Mouse (Mus musculus) CH12F3 (cell line): Measurements from ENCODE around the gene Stard13.

Source experiments
- in situ Hi-C: fragments of 300-500 bp; cut with MboI; formaldehyde crosslinking; loops from 2 replicates; pipeline ENCODE4 v1.14.3; 2020; ENCODE audit warnings: low sequenced_read_pairs

Gene Stard13

GRCm38 (mm10) chr5:151143955-151144354 is 89.7 kb downstream of the Stard13 start:
- in situ Hi-C loops = no loop called here

GRCm38 (mm10) chr5:151142671-151143601 is 90.7 kb downstream of the Stard13 start:
- in situ Hi-C loops = no loop called here

GRCm38 (mm10) chr5:151142241-151142640 is 91.4 kb downstream of the Stard13 start:
- in situ Hi-C loops = no loop called here

- in situ Hi-C loops = loop anchor here (10.0 kb wide), 1 partner anchor 227 kb away; no protein-coding TSS in a partner anchor
Measured at GRCm38 (mm10) chr5:151137901-151138300, 95.7 kb downstream of the Stard13 start.

GRCm38 (mm10) chr5:151137311-151137710 is 96.3 kb downstream of the Stard13 start:
- in situ Hi-C loops = loop anchor here (10.0 kb wide), 1 partner anchor 227 kb away; no protein-coding TSS in a partner anchor

- in situ Hi-C loops = loop anchor here (10.0 kb wide), 1 partner anchor 229 kb away; no protein-coding TSS in a partner anchor
Measured at GRCm38 (mm10) chr5:151135965-151136364, 97.7 kb downstream of the Stard13 start.

GRCm38 (mm10) chr5:151135078-151135826 is 98.4 kb downstream of the Stard13 start:
- in situ Hi-C loops = loop anchor here (10.0 kb wide), 1 partner anchor 230 kb away; no protein-coding TSS in a partner anchor

GRCm38 (mm10) chr5:151134202-151134601 is 99.4 kb downstream of the Stard13 start:
- in situ Hi-C loops = loop anchor here (10.0 kb wide), 1 partner anchor 231 kb away; no protein-coding TSS in a partner anchor

GRCm38 (mm10) chr5:151133744-151134143 is 99.9 kb downstream of the Stard13 start:
- in situ Hi-C loops = loop anchor here (10.0 kb wide), 1 partner anchor 231 kb away; no protein-coding TSS in a partner anchor

- in situ Hi-C loops = loop anchor here (10.0 kb wide), 1 partner anchor 235 kb away; no protein-coding TSS in a partner anchor
Measured at GRCm38 (mm10) chr5:151129762-151130161, 103.9 kb downstream of the Stard13 start.

GRCm38 (mm10) chr5:151127298-151127717 is 106.3 kb downstream of the Stard13 start:
- in situ Hi-C loops = no loop called here

GRCm38 (mm10) chr5:151126608-151127005 is 107.0 kb downstream of the Stard13 start:
- in situ Hi-C loops = no loop called here

GRCm38 (mm10) chr5:151125985-151126607 is 107.5 kb downstream of the Stard13 start:
- in situ Hi-C loops = no loop called here

GRCm38 (mm10) chr5:151117846-151118245 is 115.8 kb downstream of the Stard13 start:
- in situ Hi-C loops = no loop called here

- in situ Hi-C loops = no loop called here
Measured at GRCm38 (mm10) chr5:151116192-151116887, 117.3 kb downstream of the Stard13 start.

- in situ Hi-C loops = no loop called here
Measured at GRCm38 (mm10) chr5:151112743-151113142, 120.9 kb downstream of the Stard13 start.

GRCm38 (mm10) chr5:151111080-151111871 is 122.4 kb downstream of the Stard13 start:
- in situ Hi-C loops = no loop called here

- in situ Hi-C loops = no loop called here
Measured at GRCm38 (mm10) chr5:151110461-151110908, 123.2 kb downstream of the Stard13 start.

GRCm38 (mm10) chr5:151109822-151110221 is 123.8 kb downstream of the Stard13 start:
- in situ Hi-C loops = no loop called here
